Mouse (Mus musculus): ENCODE data around the gene Farp1. TPM values are rescaled to one million over a fixed set of nuclear protein-coding genes. Genes with fewer than 3 reads are reported as not detected.

The Farp1 gene
- polyA plus RNA-seq, 1 experiment from 2014 or later: 5.1 TPM

GRCm38 (mm10) chr14:121259332-121259731, 224.3 kb downstream of the Farp1 start:
- no peak for DNase-seq (ENCODE audit: low spot score)

- peak; percentile 59 for DNase-seq (ENCODE audit: low spot score)
These were observed 224.8 kb downstream of the Farp1 start for GRCm38 (mm10) chr14:121259789-121260188.

- DNase-seq (ENCODE audit: low spot score): peak; percentile 31
These were observed 226.4 kb downstream of the Farp1 start for GRCm38 (mm10) chr14:121261229-121261879.

- peak; percentile 29 for DNase-seq (ENCODE audit: low spot score)
These were observed 227.6 kb downstream of the Farp1 start for GRCm38 (mm10) chr14:121262606-121263005.

- DNase-seq (ENCODE audit: low spot score): no peak
These were observed 228.9 kb downstream of the Farp1 start for GRCm38 (mm10) chr14:121263912-121264311.

- no peak for DNase-seq (ENCODE audit: low spot score)
These were observed 229.5 kb downstream of the Farp1 start for GRCm38 (mm10) chr14:121264453-121264852.

- DNase-seq (ENCODE audit: low spot score): no peak
These were observed 232.8 kb downstream of the Farp1 start for GRCm38 (mm10) chr14:121267801-121268200.

GRCm38 (mm10) chr14:121270490-121270889, 235.5 kb downstream of the Farp1 start:
- no peak for DNase-seq (ENCODE audit: low spot score)

GRCm38 (mm10) chr14:121274985-121275384, 240.0 kb downstream of the Farp1 start:
- DNase-seq (ENCODE audit: low spot score): no peak

GRCm38 (mm10) chr14:121276016-121276415, 241.0 kb downstream of the Farp1 start:
- DNase-seq (ENCODE audit: low spot score): no peak

GRCm38 (mm10) chr14:121279106-121279505, 244.1 kb downstream of the Farp1 start:
- peak; percentile 72 for DNase-seq (ENCODE audit: low spot score)

GRCm38 (mm10) chr14:121280601-121281335, 245.8 kb downstream of the Farp1 start:
- DNase-seq (ENCODE audit: low spot score): no peak

GRCm38 (mm10) chr14:121281336-121281710, 246.3 kb downstream of the Farp1 start:
- no peak for DNase-seq (ENCODE audit: low spot score)

- no peak for DNase-seq (ENCODE audit: low spot score)
These were observed 250.6 kb downstream of the Farp1 start for GRCm38 (mm10) chr14:121285379-121286120.

GRCm38 (mm10) chr14:121291881-121292280, 256.9 kb downstream of the Farp1 start:
- no peak for DNase-seq (ENCODE audit: low spot score)

GRCm38 (mm10) chr14:121292391-121292790, 257.4 kb downstream of the Farp1 start:
- DNase-seq (ENCODE audit: low spot score): no peak

- DNase-seq (ENCODE audit: low spot score): no peak
These were observed 259.5 kb downstream of the Farp1 start for GRCm38 (mm10) chr14:121294484-121294883.

GRCm38 (mm10) chr14:121297103-121297502, 262.1 kb downstream of the Farp1 start:
- DNase-seq (ENCODE audit: low spot score): no peak

GRCm38 (mm10) chr14:121298537-121298936, 263.5 kb downstream of the Farp1 start:
- DNase-seq (ENCODE audit: low spot score): no peak

GRCm38 (mm10) chr14:121299093-121299492, 264.1 kb downstream of the Farp1 start:
- no peak for DNase-seq (ENCODE audit: low spot score)

GRCm38 (mm10) chr14:121304523-121304922, 269.5 kb downstream of the Farp1 start:
- no peak for DNase-seq (ENCODE audit: low spot score)
